Comparison of ENCODE assay signal across 28 mouse cellular contexts in genomic region chr10:3852733-3853132, GRCm38 (mm10).
DNase-seq lines count a peak whose midpoint lies in the region; ATAC-seq lines count a peak whose summit lies in the region.
"Had no signal": no experiment of that assay in that cellular context is flagged by ENCODE, and none has a peak within 500 bp of the region (broad histone marks: within the 10 kb centered on the region; RNA-seq: fewer than 3 reads in every experiment).

No protein-coding gene starts in this region.

- 0 out of 2 replicates have a peak, but pooled peaks have one; percentile 40 for ATAC-seq in kidney, embryonic 16.5 days (ENCODE audit: low FRiP score, low TSS enrichment)
- 0 out of 2 replicates have a peak, but pooled peaks have one; percentile 20 for ATAC-seq in midbrain, embryonic 13.5 days
- ATAC-seq in midbrain, embryonic 14.5 days (ENCODE audit: low FRiP score, low TSS enrichment): no peak
- no peak for ATAC-seq in embryonic facial prominence, embryonic 15.5 days (ENCODE audit: insufficient number of reproducible peaks, low FRiP score, low TSS enrichment, low read depth)
- ATAC-seq in stomach, embryonic 16.5 days (ENCODE audit: insufficient read depth, low FRiP score): peak; percentile 53; the same call in 1 of the 2 replicates
- ATAC-seq: forebrain, embryonic 14.5 days; inflammation-experienced regulatory T-cells, adult 6 months; Patski had no signal

- 93% methylated on average over 3 of the region's 3 CpGs for WGBS in kidney, embryonic 16.5 days
- WGBS in midbrain, embryonic 13.5 days: 67% methylated on average over 3 of the region's 3 CpGs
- WGBS in midbrain, embryonic 14.5 days: 73% methylated on average over 3 of the region's 3 CpGs
- whole genome bisulfite sequencing in embryonic facial prominence, embryonic 15.5 days: 85% methylated on average over 3 of the region's 3 CpGs
- WGBS in stomach, embryonic 16.5 days: 79% methylated on average over 3 of the region's 3 CpGs

- H3K9me3 ChIP-seq in kidney, embryonic 16.5 days (ENCODE audit: low read length): no peaks in the 10 kb centered on the region; the same call in 1 of the 2 replicates
- H3K9me3 ChIP-seq in midbrain, embryonic 13.5 days: no peaks in the 10 kb centered on the region
- H3K9me3 ChIP-seq in midbrain, embryonic 14.5 days (ENCODE audit: control insufficient read depth, low read length): no peaks in the 10 kb centered on the region
- H3K9me3 ChIP-seq in embryonic facial prominence, embryonic 15.5 days (replicated peaks): no peaks in the 10 kb centered on the region
- H3K9me3 ChIP-seq in stomach, embryonic 16.5 days (replicated peaks; ENCODE audit: control insufficient read depth, low read length): no peaks in the 10 kb centered on the region
- H3K9me3 ChIP-seq: hindbrain, embryonic 12.5 days had no signal

- H3K4me3 ChIP-seq in kidney, embryonic 16.5 days (ENCODE audit: low read length): no peak overlapping the region
- H3K4me3 ChIP-seq in midbrain, embryonic 13.5 days (replicated peaks): no peak overlapping the region
- no peak overlapping the region for H3K4me3 ChIP-seq in midbrain, embryonic 14.5 days (replicated peaks; ENCODE audit: low read depth, low read length)
- H3K4me3 ChIP-seq in embryonic facial prominence, embryonic 15.5 days (replicated peaks): no peak overlapping the region
- H3K4me3 ChIP-seq in stomach, embryonic 16.5 days (replicated peaks; ENCODE audit: low read length): no peak overlapping the region
- H3K4me3 ChIP-seq: erythroblast, embryonic 14.5 days; hindbrain, embryonic 12.5 days; left cerebral cortex, adult 2 months; megakaryocyte, embryonic 14.5 days; neural tube, embryonic 12.5 days had no signal

- no peak overlapping the region for H3K9ac ChIP-seq in kidney, embryonic 16.5 days (replicated peaks; ENCODE audit: low read length)
- H3K9ac ChIP-seq in midbrain, embryonic 13.5 days (replicated peaks): no peak overlapping the region
- H3K9ac ChIP-seq in midbrain, embryonic 14.5 days (replicated peaks; ENCODE audit: low read length): no peak overlapping the region
- H3K9ac ChIP-seq in embryonic facial prominence, embryonic 15.5 days: no peak overlapping the region
- no peak overlapping the region for H3K9ac ChIP-seq in stomach, embryonic 16.5 days (ENCODE audit: low read length)
- H3K9ac ChIP-seq: hindbrain, embryonic 12.5 days; liver, embryonic 14.5 days; neural tube, embryonic 12.5 days had no signal

- no peak overlapping the region for H3K4me2 ChIP-seq in kidney, embryonic 16.5 days (replicated peaks; ENCODE audit: low read depth, low read length)
- no peak overlapping the region for H3K4me2 ChIP-seq in midbrain, embryonic 13.5 days (replicated peaks)
- no peak overlapping the region for H3K4me2 ChIP-seq in midbrain, embryonic 14.5 days (ENCODE audit: low read length)
- H3K4me2 ChIP-seq in embryonic facial prominence, embryonic 15.5 days (replicated peaks): no peak overlapping the region
- H3K4me2 ChIP-seq in stomach, embryonic 16.5 days (ENCODE audit: low read depth, low read length): no peak overlapping the region
- H3K4me2 ChIP-seq: hindbrain, embryonic 12.5 days; neural tube, embryonic 12.5 days had no signal

- H3K27ac ChIP-seq in kidney, embryonic 16.5 days (ENCODE audit: low read length): no peak overlapping the region; the same call in 1 of the 2 replicates
- no peak overlapping the region for H3K27ac ChIP-seq in midbrain, embryonic 13.5 days
- H3K27ac ChIP-seq in midbrain, embryonic 14.5 days (replicated peaks; ENCODE audit: low read depth, low read length): no peak overlapping the region
- H3K27ac ChIP-seq in embryonic facial prominence, embryonic 15.5 days (replicated peaks): peak overlapping the region; percentile 76
- no peak overlapping the region for H3K27ac ChIP-seq in stomach, embryonic 16.5 days (ENCODE audit: low read length)
- H3K27ac ChIP-seq: hindbrain, embryonic 12.5 days; left cerebral cortex, adult 2 months; liver, embryonic 14.5 days; neural tube, embryonic 12.5 days had no signal

- peaks cover 3% of the 10 kb centered on the region; the same call in 1 of the 2 replicates for H3K36me3 ChIP-seq in kidney, embryonic 16.5 days (ENCODE audit: insufficient read depth, low read length)
- no peaks in the 10 kb centered on the region for H3K36me3 ChIP-seq in midbrain, embryonic 13.5 days
- H3K36me3 ChIP-seq in midbrain, embryonic 14.5 days (ENCODE audit: control insufficient read depth, insufficient read depth, low read length): no peaks in the 10 kb centered on the region
- H3K36me3 ChIP-seq in embryonic facial prominence, embryonic 15.5 days: no peaks in the 10 kb centered on the region
- no peaks in the 10 kb centered on the region for H3K36me3 ChIP-seq in stomach, embryonic 16.5 days (ENCODE audit: control insufficient read depth, insufficient read depth, low read length)
- H3K36me3 ChIP-seq: hindbrain, embryonic 12.5 days; neural tube, embryonic 12.5 days had no signal

- H3K27me3 ChIP-seq in kidney, embryonic 16.5 days (ENCODE audit: insufficient read depth, low read length): no peaks in the 10 kb centered on the region
- H3K27me3 ChIP-seq in midbrain, embryonic 13.5 days: no peaks in the 10 kb centered on the region
- no peaks in the 10 kb centered on the region for H3K27me3 ChIP-seq in midbrain, embryonic 14.5 days (ENCODE audit: control insufficient read depth, insufficient read depth, low read length)
- H3K27me3 ChIP-seq in embryonic facial prominence, embryonic 15.5 days: no peaks in the 10 kb centered on the region
- no peaks in the 10 kb centered on the region for H3K27me3 ChIP-seq in stomach, embryonic 16.5 days (ENCODE audit: control insufficient read depth, insufficient read depth, low read length)
- H3K27me3 ChIP-seq: hindbrain, embryonic 12.5 days; megakaryocyte, embryonic 14.5 days; neural tube, embryonic 12.5 days had no signal

- DNase-seq in kidney, adult 18-20 months: no peak
- no peak for DNase-seq in midbrain, embryonic 14.5 days
- DNase-seq in spleen, adult 18-20 months: no peak
- no peak for DNase-seq in adrenal gland, adult (ENCODE audit: inconsistent age in 2 of 2, low spot score in 1 of 2)
- DNase-seq: adrenal gland, postnatal 25 days; cerebellum, adult 18-20 months; cerebellum, postnatal 25 days; embryo, embryonic 11 days; gastrocnemius, postnatal 14 days; kidney, postnatal 14 days; layer of hippocampus, adult 9-11 months; left cerebral cortex, postnatal 4 days; lung, postnatal 10 days; right cerebral cortex, postnatal 4 days; thymus, adult 2 months had no signal

- H3K4me1 ChIP-seq in kidney, embryonic 16.5 days (ENCODE audit: insufficient read depth, low read length): peaks cover 8% of the 10 kb centered on the region
- peaks cover 11% of the 10 kb centered on the region for H3K4me1 ChIP-seq in midbrain, embryonic 13.5 days (replicated peaks)
- H3K4me1 ChIP-seq in midbrain, embryonic 14.5 days (ENCODE audit: control insufficient read depth, insufficient read depth, low read length): peaks cover 5% of the 10 kb centered on the region; the same call in 1 of the 2 replicates
- H3K4me1 ChIP-seq in embryonic facial prominence, embryonic 15.5 days: 0 out of 2 replicates have a peak, but pooled peaks cover 9% of the 10 kb centered on the region
- peaks cover 7% of the 10 kb centered on the region for H3K4me1 ChIP-seq in stomach, embryonic 16.5 days (ENCODE audit: control insufficient read depth, insufficient read depth, low read length)
- H3K4me1 ChIP-seq: megakaryocyte, embryonic 14.5 days; neural tube, embryonic 12.5 days had no signal

Comparison
In these comparisons a context has a peak if more than half of its experiments do, and no peak if none do; other contexts are left out.
1. ATAC-seq: peak in kidney, embryonic 16.5 days (single experiment), midbrain, embryonic 13.5 days (single experiment) and stomach, embryonic 16.5 days (single experiment); none in midbrain, embryonic 14.5 days (single experiment) and embryonic facial prominence, embryonic 15.5 days (single experiment).